Mouse (Mus musculus): ENCODE results near the gene Arl15.

Arl15 gene

DNA sequence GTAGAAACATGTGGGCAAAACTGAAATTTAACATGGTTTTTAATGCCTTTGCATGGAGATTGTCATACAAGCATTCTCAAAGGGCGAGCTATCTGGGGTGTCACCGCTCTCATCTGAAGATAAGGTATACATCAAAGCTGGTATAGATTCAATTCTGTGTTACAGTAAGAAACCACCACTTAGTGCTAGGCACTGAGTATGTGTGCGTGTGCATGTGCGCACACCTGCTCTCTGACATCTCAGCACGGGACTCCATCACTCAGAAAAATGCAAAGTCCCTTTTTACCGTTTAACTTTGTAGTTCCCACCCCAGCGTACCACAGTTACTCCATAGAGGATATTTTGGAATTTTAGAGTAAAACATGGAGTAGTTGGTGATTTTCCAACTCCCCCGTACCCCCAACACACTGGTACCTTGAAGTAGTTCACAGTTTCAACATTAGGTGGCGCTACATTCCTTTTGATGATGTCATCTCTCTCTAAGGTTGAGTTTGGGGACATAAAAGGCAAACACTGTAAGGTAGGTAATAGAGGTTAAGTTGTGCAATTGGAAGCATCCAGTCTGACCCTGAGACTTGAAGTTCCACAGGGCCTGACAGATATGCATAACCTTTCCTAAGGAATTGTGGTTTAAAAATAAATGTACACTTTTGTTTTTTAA, 281.5 kb downstream of the Arl15 start:
- DNase-seq, result peak; percentile 9

GRCm38 (mm10) chr13:114077181-114077580, 282.9 kb downstream of the Arl15 start:
- no peak for DNase-seq

- no peak for DNase-seq
These were observed 283.4 kb downstream of the Arl15 start for GRCm38 (mm10) chr13:114077584-114078270.

GRCm38 (mm10) chr13:114078851-114079250, 284.5 kb downstream of the Arl15 start:
- no peak for DNase-seq

- DNase-seq, result no peak
These were observed 285.4 kb downstream of the Arl15 start for GRCm38 (mm10) chr13:114079751-114080150.

DNA sequence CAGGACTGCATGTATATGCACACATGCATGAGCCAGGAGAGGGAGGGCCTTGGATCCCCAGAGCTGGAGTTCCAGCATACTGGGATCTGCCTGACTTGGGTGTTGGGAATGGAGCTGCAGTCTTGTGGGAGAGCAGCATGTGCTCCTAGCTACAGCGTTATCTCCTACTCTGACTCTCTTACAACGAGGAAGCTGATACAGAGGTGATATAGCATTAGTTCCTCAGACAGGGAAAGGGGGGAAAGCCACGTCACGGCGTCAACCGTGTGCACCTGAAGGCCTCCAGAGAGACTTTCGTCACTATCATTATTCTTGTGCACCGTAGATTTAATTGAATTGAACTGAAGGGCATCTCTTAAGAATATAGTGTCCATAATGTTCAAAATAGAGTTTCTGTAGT, 286.2 kb downstream of the Arl15 start:
- no peak for DNase-seq

- DNase-seq, result no peak
These were observed 289.3 kb downstream of the Arl15 start for GRCm38 (mm10) chr13:114083570-114084138.

GRCm38 (mm10) chr13:114085442-114085841, 291.1 kb downstream of the Arl15 start:
- no peak for DNase-seq

DNA sequence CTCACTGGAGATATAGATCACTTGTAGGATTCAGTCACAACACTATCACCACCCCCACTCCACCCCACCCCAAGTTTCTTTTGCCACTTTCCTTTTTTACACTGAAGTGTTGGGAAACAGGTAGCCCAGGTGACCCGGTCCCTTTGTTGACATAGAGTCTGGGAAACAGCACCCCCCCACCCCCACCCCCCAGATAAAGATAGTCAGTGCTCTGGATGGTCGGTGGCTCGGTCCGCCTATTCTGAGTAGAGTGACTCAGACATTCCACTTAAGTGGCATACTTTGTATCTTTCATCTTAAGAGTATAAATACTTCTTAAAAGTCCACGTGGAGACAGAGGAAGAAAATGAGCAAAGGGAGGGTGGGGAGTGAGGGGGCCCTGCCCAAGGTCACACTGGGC, 292.0 kb downstream of the Arl15 start:
- DNase-seq, result no peak

DNA sequence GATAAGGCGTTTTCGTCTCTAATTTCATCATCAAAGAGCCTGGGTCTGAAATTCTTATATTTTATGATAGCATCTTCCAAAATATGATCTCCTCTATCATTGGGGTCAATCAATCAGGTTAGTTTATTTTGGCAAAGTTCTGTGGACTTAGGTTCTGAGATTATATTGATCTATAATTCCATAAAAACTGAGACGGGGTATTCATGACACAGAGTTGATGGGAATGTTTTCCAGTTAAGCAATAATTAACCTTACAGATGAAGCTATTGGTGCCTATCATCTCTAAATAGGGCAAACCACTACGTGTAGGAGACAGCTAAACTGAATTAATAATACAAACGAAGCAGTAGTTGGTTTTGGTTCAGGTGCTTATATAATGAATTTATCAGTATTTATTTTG, 292.5 kb downstream of the Arl15 start:
- no peak for DNase-seq

DNA sequence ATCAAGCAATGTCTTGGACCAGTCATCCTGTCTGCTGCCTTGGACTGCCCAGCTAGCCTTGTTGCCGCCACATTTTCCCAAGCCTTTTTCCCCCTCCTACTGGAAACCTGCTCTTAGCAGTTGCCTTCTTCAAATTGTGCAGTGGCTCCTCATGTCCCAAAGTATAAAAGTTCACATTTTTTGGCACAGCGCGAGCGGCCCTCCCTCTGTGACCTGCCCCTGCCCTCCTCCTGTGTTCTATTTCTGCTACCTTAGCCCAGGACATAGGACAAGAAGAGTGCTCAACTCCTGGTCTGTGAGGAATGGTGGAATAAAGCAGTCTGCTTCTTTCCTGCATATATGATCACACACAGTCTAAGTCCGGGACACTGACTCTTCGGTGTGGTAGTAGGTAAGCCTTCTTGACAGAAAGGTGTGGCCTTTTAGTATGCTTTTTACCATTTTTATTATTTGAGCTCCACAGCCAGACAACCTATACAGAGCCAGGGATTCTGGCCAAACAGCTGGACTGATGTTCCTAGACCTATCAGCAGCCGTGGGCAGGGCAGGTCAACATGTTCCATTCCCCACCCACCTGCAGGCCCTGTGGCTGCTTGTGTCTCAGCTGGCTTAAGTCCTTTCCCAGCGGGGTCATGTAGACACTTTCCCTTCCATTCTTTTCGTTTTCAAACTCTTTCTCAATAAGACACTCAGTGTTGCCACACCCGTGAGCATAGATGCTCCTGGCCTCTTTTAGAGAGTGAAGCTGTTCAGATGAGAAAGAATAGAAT, 293.6 kb downstream of the Arl15 start:
- peak; percentile 25 for DNase-seq

DNA sequence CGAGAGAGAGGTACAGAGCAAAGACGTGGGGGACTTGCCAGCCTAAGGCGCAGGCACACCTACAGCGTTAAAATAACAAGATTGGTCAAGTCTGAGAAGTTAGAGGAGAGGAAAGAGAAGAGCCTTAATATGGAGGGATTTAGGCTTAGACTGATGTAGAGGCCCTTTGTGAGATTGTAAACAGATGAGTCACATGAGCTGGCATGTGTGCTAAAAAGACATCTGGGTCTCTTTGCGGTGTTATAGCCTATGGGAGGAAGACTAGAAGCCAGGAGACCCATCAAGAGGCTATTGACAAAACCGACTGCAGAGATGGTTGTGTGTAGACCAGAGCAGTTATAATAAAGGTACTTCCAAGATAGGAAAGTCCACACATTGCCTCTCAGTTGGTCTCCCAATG, 296.5 kb downstream of the Arl15 start:
- DNase-seq, result no peak

- no peak for DNase-seq
These were observed 296.9 kb downstream of the Arl15 start for GRCm38 (mm10) chr13:114091231-114091630.

- no peak for DNase-seq
These were observed 300.0 kb downstream of the Arl15 start for GRCm38 (mm10) chr13:114094151-114094875.

DNA sequence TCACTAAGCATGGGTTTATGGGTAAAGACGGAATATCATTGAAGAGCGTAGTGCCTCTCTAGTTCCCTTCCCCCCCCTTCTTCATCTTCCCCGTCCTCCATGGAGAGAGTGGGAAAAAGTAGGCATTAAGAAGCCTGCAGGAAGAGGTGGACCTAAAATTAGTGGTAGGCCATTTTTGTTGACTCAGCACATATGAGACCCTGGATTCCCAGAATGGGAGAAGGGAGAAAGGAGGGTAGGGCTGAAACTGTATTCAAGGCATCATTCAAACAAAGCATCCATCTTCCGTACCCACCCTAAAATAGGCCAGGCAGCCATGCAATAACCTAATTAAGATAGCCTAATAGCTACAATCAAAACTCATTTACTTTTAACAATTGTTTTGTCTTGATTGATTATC, 301.1 kb downstream of the Arl15 start:
- DNase-seq, result no peak

DNA sequence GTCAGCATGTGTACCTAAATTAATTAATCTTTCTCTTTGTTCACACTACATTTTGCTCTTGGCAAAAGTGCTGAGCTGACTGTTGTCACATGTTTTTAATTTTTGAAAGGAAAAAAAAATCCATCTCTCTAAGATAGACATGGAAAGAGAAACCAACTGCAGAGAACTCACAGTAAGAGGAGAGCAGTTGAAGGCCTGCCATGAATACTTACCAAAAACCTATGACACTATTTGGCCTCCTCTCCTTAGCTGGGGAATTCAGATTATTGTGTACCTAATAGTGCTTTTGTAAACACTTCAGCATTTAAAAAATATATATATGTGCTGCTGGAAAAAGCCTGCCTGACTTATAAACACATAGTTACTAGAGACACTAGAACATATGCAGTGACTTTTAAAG, 302.1 kb downstream of the Arl15 start:
- no peak for DNase-seq

DNA sequence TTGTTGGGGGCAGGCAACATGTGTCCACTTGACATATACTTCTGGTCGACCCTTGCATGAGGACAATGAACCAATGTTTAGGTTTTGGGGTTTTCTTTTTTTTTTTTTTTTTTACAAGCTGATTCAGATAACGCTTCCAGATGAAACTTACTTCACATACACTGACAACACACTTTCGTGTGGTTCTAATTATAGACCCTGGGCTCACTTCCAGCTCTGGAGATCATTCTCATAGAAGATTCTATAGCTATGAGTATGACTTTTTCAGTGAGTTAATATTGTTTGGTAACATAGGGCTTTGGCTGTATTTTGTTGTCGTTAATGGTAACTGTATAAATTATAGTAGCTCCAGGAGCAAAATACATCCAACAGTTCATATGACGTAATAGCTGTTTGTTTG, 306.9 kb downstream of the Arl15 start:
- DNase-seq, result no peak

DNA sequence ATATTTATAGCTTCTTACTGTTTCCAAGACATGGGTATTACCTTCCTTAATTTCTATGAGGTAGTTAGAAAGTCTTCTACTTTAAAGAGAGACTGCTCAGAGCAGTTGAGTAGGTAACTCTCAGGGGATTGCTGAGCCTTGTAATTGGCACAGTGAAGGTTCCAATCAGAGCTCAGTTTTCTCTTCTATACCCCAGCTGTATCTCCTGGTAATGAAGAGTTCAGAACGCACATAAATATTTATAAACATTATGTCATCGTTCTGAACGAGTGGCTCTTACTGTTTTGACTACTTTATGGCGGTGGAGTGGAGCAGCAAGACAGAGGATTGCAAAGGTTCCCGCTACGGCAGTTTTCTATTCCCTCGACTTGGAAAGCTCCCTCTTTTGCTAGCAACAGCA, 311.8 kb downstream of the Arl15 start:
- DNase-seq, result no peak

GRCm38 (mm10) chr13:114107499-114107898, 313.2 kb downstream of the Arl15 start:
- DNase-seq, result no peak

- no peak for DNase-seq
These were observed 315.1 kb downstream of the Arl15 start for GRCm38 (mm10) chr13:114109441-114109840.

DNA sequence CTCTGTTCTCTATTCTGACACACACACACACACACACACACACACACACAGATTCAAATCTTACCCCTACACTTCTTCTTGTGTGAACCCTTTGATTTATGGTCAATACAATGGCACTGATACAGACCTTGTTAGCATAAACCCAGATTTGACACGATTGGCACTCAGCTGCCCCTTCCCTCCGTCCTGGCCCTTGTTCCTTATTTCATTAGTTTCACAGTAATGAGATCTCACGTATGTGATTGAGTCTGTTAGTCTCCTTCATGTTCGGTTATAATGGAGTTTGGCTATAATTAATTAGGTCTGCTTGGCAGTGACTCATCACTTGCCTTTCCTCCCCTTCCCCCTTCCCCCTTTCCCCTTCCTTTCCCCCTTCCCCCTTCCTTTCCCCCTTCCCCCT, 315.5 kb downstream of the Arl15 start:
- no peak for DNase-seq

DNA sequence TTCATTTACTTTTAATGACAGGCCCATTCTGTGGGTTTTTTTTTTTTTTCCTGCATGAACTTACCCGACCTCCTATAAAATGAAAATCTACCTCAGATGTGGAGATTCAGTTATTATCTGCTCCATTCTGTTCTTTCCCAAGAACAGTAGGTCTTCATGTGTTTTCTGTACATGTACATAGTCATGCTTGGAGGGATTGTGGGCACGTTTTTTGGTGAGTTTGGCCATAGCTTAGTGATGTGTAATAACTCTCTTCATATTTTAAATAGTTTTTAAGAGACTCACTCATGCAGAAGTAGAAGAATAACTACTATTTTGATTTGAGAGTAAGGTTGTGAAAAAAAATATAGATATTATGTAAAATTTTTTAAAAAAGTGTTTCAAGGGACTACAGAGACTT, 319.2 kb downstream of the Arl15 start:
- DNase-seq, result no peak

GRCm38 (mm10) chr13:114114586-114114985, 320.3 kb downstream of the Arl15 start:
- DNase-seq, result no peak

All from kidney, adult 18-20 months (tissue).